Mouse (Mus musculus) small intestine, adult 2 months (tissue): ENCODE data around the gene S1pr2.
"Not testable (repeated sequence)": the region's sequence is repeated elsewhere in the genome, so short reads cannot be mapped to it uniquely, and the experiment has no call there.

Source experiments
- CTCF ChIP-seq: fragments of 200-500 bp; IDR thresholded peaks from 2 replicates; pipeline ENCODE4 v1.5.1; 2012; ENCODE audit warnings: low read depth, mild to moderate bottlenecking, control low read depth, inconsistent platforms, low read length, moderate library complexity, mixed read lengths; ENCODE audit not compliant: insufficient replicate concordance, insufficient read length; ENCODE audit errors: extremely low read depth
- POLR2A ChIP-seq: fragments of 200-500 bp; IDR thresholded peaks from 2 replicates; pipeline ENCODE4 v1.6.1; 2012; ENCODE audit warnings: low read depth, mild to moderate bottlenecking, control low read depth, inconsistent platforms, low read length, moderate library complexity

DNA sequence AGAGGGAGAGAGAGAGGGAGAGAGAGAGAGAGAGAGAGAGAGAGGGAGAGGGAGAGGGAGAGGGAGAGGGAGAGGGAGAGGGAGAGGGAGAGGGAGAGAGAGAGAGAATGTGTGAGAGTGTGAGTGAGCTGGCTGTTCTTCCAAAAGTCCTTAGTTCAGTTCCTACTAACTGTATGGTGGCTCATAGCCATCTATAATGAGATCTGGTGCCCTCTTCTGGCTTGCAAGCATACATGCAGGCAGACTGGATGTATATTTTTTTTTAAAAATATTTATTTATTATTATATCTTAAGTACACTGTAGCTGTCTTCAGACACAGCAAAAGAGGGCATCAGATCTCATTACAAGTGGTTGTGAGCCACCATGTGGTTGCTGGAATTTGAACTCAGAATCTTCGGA is 21.8 kb upstream of the S1pr2 start:
- TF ChIP-seq POLR2A, CTCF: not testable (repeated sequence)
